In genomic region chr6:101234349-101234748, GRCm38 (mm10) we compare ENCODE assay signal across 18 mouse cellular contexts.
DNase-seq lines count a peak whose midpoint lies in the region; ATAC-seq and TF ChIP-seq lines count a peak whose summit lies in the region.
"Had no signal": no experiment of that assay in that cellular context is flagged by ENCODE, and none has a peak within 500 bp of the region (broad histone marks: within the 10 kb centered on the region; RNA-seq: fewer than 3 reads in every experiment).

No protein-coding gene starts in this region.

- H3K9ac ChIP-seq in hindbrain, embryonic 12.5 days, result no peak overlapping the region
- H3K9ac ChIP-seq in hindbrain, postnatal 0 days (replicated peaks; ENCODE audit: low read length), result no peak overlapping the region
- no peak overlapping the region for H3K9ac ChIP-seq in hindbrain, embryonic 15.5 days
- H3K9ac ChIP-seq: limb, embryonic 12.5 days; liver, embryonic 12.5 days had no signal

- ATAC-seq in hindbrain, embryonic 12.5 days (ENCODE audit: low FRiP score), result 0 out of 2 replicates have a peak, but pooled peaks have one; percentile 26
- no peak for ATAC-seq in hindbrain, postnatal 0 days
- no peak for ATAC-seq in hindbrain, embryonic 15.5 days (ENCODE audit: low FRiP score, low read depth)
- ATAC-seq: liver, embryonic 12.5 days had no signal

- DNase-seq in hindbrain, postnatal 0 days (ENCODE audit: low spot score), result no peak
- peak; percentile 53 for DNase-seq in embryo, embryonic 10.5 days (ENCODE audit: low spot score)
- DNase-seq in embryonic facial prominence, embryonic 10.5 days (ENCODE audit: low spot score), result no peak
- DNase-seq in layer of hippocampus, adult 2 months (ENCODE audit: low spot score in 2 of 2), result no peak
- no peak for DNase-seq in right cerebral cortex, postnatal 4 days
- DNase-seq: adrenal gland, adult 2 months; cerebellum, adult 8-10 months; heart, postnatal 10 days; kidney, adult 8-10 months; kidney, postnatal 25 days; lung, adult 2 months; thymus, postnatal 25 days had no signal

- H3K4me2 ChIP-seq in hindbrain, embryonic 12.5 days (replicated peaks), result no peak overlapping the region
- no peak overlapping the region for H3K4me2 ChIP-seq in hindbrain, postnatal 0 days (ENCODE audit: low read depth, low read length)
- H3K4me2 ChIP-seq in hindbrain, embryonic 15.5 days, result no peak overlapping the region
- H3K4me2 ChIP-seq: limb, embryonic 12.5 days; liver, embryonic 12.5 days had no signal

- H3K4me1 ChIP-seq in hindbrain, embryonic 12.5 days, result peaks cover 41% of the 10 kb centered on the region
- H3K4me1 ChIP-seq in hindbrain, postnatal 0 days (ENCODE audit: insufficient read depth, low read length), result 0 out of 2 replicates have a peak, but pooled peaks cover 4% of the 10 kb centered on the region
- peaks cover 37% of the 10 kb centered on the region for H3K4me1 ChIP-seq in embryonic facial prominence, embryonic 10.5 days
- peaks cover 33% of the 10 kb centered on the region for H3K4me1 ChIP-seq in hindbrain, embryonic 15.5 days (replicated peaks)
- H3K4me1 ChIP-seq: liver, embryonic 12.5 days had no signal

- no peaks in the 10 kb centered on the region for H3K9me3 ChIP-seq in hindbrain, embryonic 12.5 days (replicated peaks)
- no peaks in the 10 kb centered on the region for H3K9me3 ChIP-seq in hindbrain, postnatal 0 days (ENCODE audit: low read length)
- no peaks in the 10 kb centered on the region for H3K9me3 ChIP-seq in embryonic facial prominence, embryonic 10.5 days
- H3K9me3 ChIP-seq in hindbrain, embryonic 15.5 days, result no peaks in the 10 kb centered on the region
- H3K9me3 ChIP-seq: heart, embryonic 10.5 days; limb, embryonic 12.5 days; liver, embryonic 12.5 days had no signal

- WGBS in hindbrain, embryonic 12.5 days, result 34% methylated on average over 10 of the region's 10 CpGs
- 32% methylated on average over 10 of the region's 10 CpGs for WGBS in hindbrain, postnatal 0 days
- 30% methylated on average over 10 of the region's 10 CpGs for WGBS in embryonic facial prominence, embryonic 10.5 days
- 20% methylated on average over 10 of the region's 10 CpGs for WGBS in hindbrain, embryonic 15.5 days

- no peaks in the 10 kb centered on the region for H3K36me3 ChIP-seq in hindbrain, embryonic 12.5 days
- no peaks in the 10 kb centered on the region for H3K36me3 ChIP-seq in hindbrain, postnatal 0 days (ENCODE audit: insufficient read depth, low read length)
- H3K36me3 ChIP-seq in embryonic facial prominence, embryonic 10.5 days (replicated peaks), result 0 out of 2 replicates have a peak, but pooled peaks cover 3% of the 10 kb centered on the region
- no peaks in the 10 kb centered on the region for H3K36me3 ChIP-seq in hindbrain, embryonic 15.5 days
- H3K36me3 ChIP-seq: heart, embryonic 10.5 days; limb, embryonic 12.5 days; liver, embryonic 12.5 days had no signal

- no peaks in the 10 kb centered on the region for H3K27me3 ChIP-seq in hindbrain, embryonic 12.5 days
- no peaks in the 10 kb centered on the region for H3K27me3 ChIP-seq in hindbrain, postnatal 0 days (ENCODE audit: insufficient read depth, low read length)
- H3K27me3 ChIP-seq in embryonic facial prominence, embryonic 10.5 days (replicated peaks; ENCODE audit: low read depth, poor library complexity, severe bottlenecking), result no peaks in the 10 kb centered on the region
- no peaks in the 10 kb centered on the region for H3K27me3 ChIP-seq in hindbrain, embryonic 15.5 days
- H3K27me3 ChIP-seq: liver, embryonic 12.5 days had no signal

- peak overlapping the region; percentile 30 for H3K27ac ChIP-seq in hindbrain, embryonic 12.5 days
- no peak overlapping the region for H3K27ac ChIP-seq in hindbrain, postnatal 0 days
- H3K27ac ChIP-seq in embryonic facial prominence, embryonic 10.5 days (replicated peaks), result 0 out of 2 replicates have a peak overlapping the region, but pooled peaks have one; percentile 35
- H3K27ac ChIP-seq in hindbrain, embryonic 15.5 days (replicated peaks), result 0 out of 2 replicates have a peak overlapping the region, but pooled peaks have one; percentile 3
- no peak overlapping the region for H3K27ac ChIP-seq in layer of hippocampus, adult 2 months
- H3K27ac ChIP-seq: gastrocnemius, adult 2 months; heart, embryonic 10.5 days; limb, embryonic 12.5 days; liver, embryonic 12.5 days had no signal

- H3K4me3 ChIP-seq in hindbrain, embryonic 12.5 days, result no peak overlapping the region
- H3K4me3 ChIP-seq in hindbrain, postnatal 0 days (ENCODE audit: low read length), result no peak overlapping the region
- no peak overlapping the region for H3K4me3 ChIP-seq in embryonic facial prominence, embryonic 10.5 days
- no peak overlapping the region for H3K4me3 ChIP-seq in hindbrain, embryonic 15.5 days
- no peak overlapping the region for H3K4me3 ChIP-seq in layer of hippocampus, adult 2 months
- H3K4me3 ChIP-seq: gastrocnemius, adult 2 months; heart, embryonic 10.5 days; limb, embryonic 12.5 days; liver, embryonic 12.5 days had no signal

- no peak for TF ChIP-seq CTCF in hindbrain, postnatal 0 days (IDR thresholded peaks at IDR 0.05; ENCODE audit: low read depth)
- no peak for TF ChIP-seq CTCF in layer of hippocampus, adult 2 months (conservative IDR thresholded peaks at IDR 0.05)

Comparison
In these comparisons a context has a peak if more than half of its experiments do, and no peak if none do; other contexts are left out.
1. H3K27ac ChIP-seq: peak in hindbrain, embryonic 12.5 days (single experiment), embryonic facial prominence, embryonic 10.5 days (single experiment) and hindbrain, embryonic 15.5 days (single experiment); none in hindbrain, postnatal 0 days (single experiment) and layer of hippocampus, adult 2 months (single experiment).